Mouse (Mus musculus) embryonic facial prominence, embryonic 15.5 days (tissue): Measurements from ENCODE around the gene H2-Oa. TPM values are rescaled to one million over a fixed set of nuclear protein-coding genes. Genes with fewer than 3 reads are reported as not detected.

Source experiments
- ATAC-seq: fragments of 200-750 bp; cut with Nextera tagmentation; 2 replicates; pipeline ENCODE4 v1.8.0; 2017; ENCODE audit warnings: low read depth, moderate TSS enrichment; ENCODE audit not compliant: insufficient number of reproducible peaks, low FRiP score, low TSS enrichment
- H3K27ac ChIP-seq: fragments of 300-500 bp; sonication (generic); replicated peaks from 2 replicates; pipeline ENCODE4 v1.5.1; 2015; ENCODE audit warnings: mild to moderate bottlenecking, inconsistent platforms
- H3K27me3 ChIP-seq: fragments of 300-500 bp; sonication (generic); 2 replicates; pipeline ENCODE4 v1.6.1; 2015; ENCODE audit warnings: inconsistent platforms
- H3K36me3 ChIP-seq: fragments of 300-500 bp; sonication (generic); 2 replicates; pipeline ENCODE4 v1.6.1; 2015; ENCODE audit warnings: mild to moderate bottlenecking, inconsistent platforms
- H3K4me1 ChIP-seq: fragments of 300-500 bp; sonication (generic); 2 replicates; pipeline ENCODE4 v1.6.1; 2015; ENCODE audit warnings: inconsistent platforms
- H3K4me2 ChIP-seq: fragments of 300-500 bp; sonication (generic); replicated peaks from 2 replicates; pipeline ENCODE4 v1.6.1; 2015; ENCODE audit warnings: mild to moderate bottlenecking, inconsistent platforms
- H3K4me3 ChIP-seq: fragments of 300-500 bp; sonication (generic); replicated peaks from 2 replicates; pipeline ENCODE4 v1.5.1; 2015; ENCODE audit warnings: mild to moderate bottlenecking, inconsistent platforms
- H3K9ac ChIP-seq: fragments of 300-500 bp; sonication (generic); 2 replicates; pipeline ENCODE4 v1.6.1; 2015; ENCODE audit warnings: inconsistent platforms
- H3K9me3 ChIP-seq: fragments of 300-500 bp; sonication (generic); replicated peaks from 2 replicates; pipeline ENCODE4 v1.6.1; 2016; ENCODE audit warnings: inconsistent platforms
- WGBS: fragments of 180-500 bp; shearing (Covaris S2); methylation state at CpG from one replicate; pipeline ENCODE4 v1.1.7; 2015; 5-methylcytosine and 5-hydroxymethylcytosine counted together
- polyA plus RNA-seq: library from polyadenylated mRNA; unstranded; fragments of >200 nt; fragmentation: Nextera tagmentation; extraction: Ambion mirVana; gene quantifications from 2 replicates; pipeline ENCODE4 v1.2.1, GENCODE M21; 2015

H2-Oa gene
- polyA plus RNA-seq, 1 experiment from 2014 or later: 0.89 TPM

GRCm38 (mm10) chr17:34117421-34118112, 25.4 kb downstream of the H2-Oa start:
- peak overlapping the region; percentile 75 for H3K4me3 ChIP-seq
- peak overlapping the region; percentile 63 for H3K9ac ChIP-seq
- peaks cover 60% of the 10 kb centered on the region for H3K36me3 ChIP-seq
- no peaks in the 10 kb centered on the region for H3K27me3 ChIP-seq
- ATAC-seq: no peak
- peaks cover 24% of the 10 kb centered on the region for H3K4me1 ChIP-seq
- 2% methylated on average over 5 of the region's 5 CpGs for WGBS
- H3K27ac ChIP-seq: no peak overlapping the region
- peak overlapping the region; percentile 85 for H3K4me2 ChIP-seq
- H3K9me3 ChIP-seq: no peaks in the 10 kb centered on the region

- WGBS: under 1% methylated on average over 67 of the region's 67 CpGs
- Histone ChIP-seq H3K9me3 (no peaks in the 10 kb centered on the region), H3K27me3 (no peaks in the 10 kb centered on the region), H3K9ac (peak overlapping the region; percentile 63), H3K36me3 (peaks cover 53% of the 10 kb centered on the region), H3K4me3 (peak overlapping the region; percentile 75), H3K4me2 (peak overlapping the region; percentile 85), H3K4me1 (peaks cover 19% of the 10 kb centered on the region), H3K27ac (peak overlapping the region; percentile 100)
- no peak for ATAC-seq
Measured at GRCm38 (mm10) chr17:34118113-34118872, 26.2 kb downstream of the H2-Oa start.

GRCm38 (mm10) chr17:34118873-34119248, 26.7 kb downstream of the H2-Oa start:
- peaks cover 24% of the 10 kb centered on the region for H3K4me1 ChIP-seq
- peak overlapping the region; percentile 75 for H3K4me3 ChIP-seq
- H3K9ac ChIP-seq: peak overlapping the region; percentile 63
- H3K36me3 ChIP-seq: peaks cover 47% of the 10 kb centered on the region
- H3K27me3 ChIP-seq: no peaks in the 10 kb centered on the region
- H3K9me3 ChIP-seq: no peaks in the 10 kb centered on the region
- no peak for ATAC-seq
- H3K27ac ChIP-seq: peak overlapping the region; percentile 100
- peak overlapping the region; percentile 85 for H3K4me2 ChIP-seq
- WGBS: under 1% methylated on average over 38 of the region's 38 CpGs

GRCm38 (mm10) chr17:34119249-34120179, 27.4 kb downstream of the H2-Oa start, which contains the start of gene H2-DMa:
Gene H2-DMa (plus strand): TSS chr17:34119541.
- H3K4me3 ChIP-seq: peak within 1 kb of the TSS; percentile 75
- under 1% methylated on average over 95 of the region's 96 CpGs for WGBS

GRCm38 (mm10) chr17:34120180-34120723, 28.1 kb downstream of the H2-Oa start:
- H3K27me3 ChIP-seq: no peaks in the 10 kb centered on the region
- H3K4me2 ChIP-seq: peak overlapping the region; percentile 85
- no peaks in the 10 kb centered on the region for H3K9me3 ChIP-seq
- peak overlapping the region; percentile 75 for H3K4me3 ChIP-seq
- peak; percentile 30 for ATAC-seq
- peaks cover 32% of the 10 kb centered on the region for H3K4me1 ChIP-seq
- peak overlapping the region; percentile 100 for H3K27ac ChIP-seq
- WGBS: under 1% methylated on average over 40 of the region's 42 CpGs
- peaks cover 34% of the 10 kb centered on the region for H3K36me3 ChIP-seq
- H3K9ac ChIP-seq: peak overlapping the region; percentile 91

More at GRCm38 (mm10) chr17:34119249-34120179, 27.4 kb downstream of the H2-Oa start, which contains the start of gene H2-DMa:
- Histone ChIP-seq H3K36me3 (peaks cover 41% of the 10 kb centered on the region), H3K4me1 (peaks cover 29% of the 10 kb centered on the region), H3K27me3 (no peaks in the 10 kb centered on the region), H3K9ac (peak within 1 kb of the TSS; percentile 91), H3K4me2 (peak within 1 kb of the TSS; percentile 85), H3K27ac (peak within 1 kb of the TSS; percentile 100), H3K9me3 (no peaks in the 10 kb centered on the region)
- ATAC-seq: peak; percentile 81

GRCm38 (mm10) chr17:34120814-34121171, 28.7 kb downstream of the H2-Oa start:
- Histone ChIP-seq H3K4me2 (peak overlapping the region; percentile 85), H3K9me3 (no peaks in the 10 kb centered on the region), H3K27ac (peak overlapping the region; percentile 100), H3K4me3 (peak overlapping the region; percentile 75), H3K36me3 (peaks cover 28% of the 10 kb centered on the region), H3K27me3 (no peaks in the 10 kb centered on the region), H3K9ac (peak overlapping the region; percentile 91), H3K4me1 (peaks cover 27% of the 10 kb centered on the region)
- WGBS: under 1% methylated on average over 31 of the region's 31 CpGs
- no peak; the same call in none of the 2 replicates for ATAC-seq

- Histone ChIP-seq H3K9ac (peak overlapping the region; percentile 91), H3K36me3 (peaks cover 24% of the 10 kb centered on the region), H3K27ac (peak overlapping the region; percentile 100), H3K4me2 (peak overlapping the region; percentile 85), H3K27me3 (no peaks in the 10 kb centered on the region), H3K4me3 (peak overlapping the region; percentile 75), H3K9me3 (no peaks in the 10 kb centered on the region), H3K4me1 (peaks cover 24% of the 10 kb centered on the region)
- under 1% methylated on average over 34 of the region's 35 CpGs for WGBS
- ATAC-seq: peak; percentile 44
Measured at GRCm38 (mm10) chr17:34121172-34121878, 29.2 kb downstream of the H2-Oa start.

GRCm38 (mm10) chr17:34121879-34122187, 29.7 kb downstream of the H2-Oa start:
- peaks cover 24% of the 10 kb centered on the region for H3K4me1 ChIP-seq
- H3K4me3 ChIP-seq: peak overlapping the region; percentile 75
- no peaks in the 10 kb centered on the region for H3K9me3 ChIP-seq
- no peaks in the 10 kb centered on the region for H3K27me3 ChIP-seq
- peak overlapping the region; percentile 91 for H3K9ac ChIP-seq
- peak overlapping the region; percentile 100 for H3K27ac ChIP-seq
- peaks cover 19% of the 10 kb centered on the region for H3K36me3 ChIP-seq
- H3K4me2 ChIP-seq: peak overlapping the region; percentile 85
- ATAC-seq: no peak
- 3% methylated on average over 10 of the region's 10 CpGs for WGBS

- Histone ChIP-seq H3K4me3 (peak within 1 kb of the TSS; percentile 75), H3K4me1 (peaks cover 26% of the 10 kb centered on the region), H3K9ac (peak within 1 kb of the TSS; percentile 91), H3K36me3 (peaks cover 14% of the 10 kb centered on the region), H3K9me3 (no peaks in the 10 kb centered on the region), H3K4me2 (peak within 1 kb of the TSS; percentile 85), H3K27me3 (no peaks in the 10 kb centered on the region), H3K27ac (peak within 1 kb of the TSS; percentile 100)
- ATAC-seq: peak; percentile 68
- under 1% methylated on average over 53 of the region's 75 CpGs for whole genome bisulfite sequencing
Measured at GRCm38 (mm10) chr17:34122188-34122984, 30.2 kb downstream of the H2-Oa start, which contains the start of gene Brd2. Gene Brd2 (minus strand): TSS chr17:34122634.
